Mouse (Mus musculus): ENCODE measurements around the gene Camkk2. TPM values are rescaled to one million over a fixed set of nuclear protein-coding genes. Genes with fewer than 3 reads are reported as not detected.

The Camkk2 gene
- polyA plus RNA-seq, 1 experiment from 2014 or later = 38.9 TPM

DNA sequence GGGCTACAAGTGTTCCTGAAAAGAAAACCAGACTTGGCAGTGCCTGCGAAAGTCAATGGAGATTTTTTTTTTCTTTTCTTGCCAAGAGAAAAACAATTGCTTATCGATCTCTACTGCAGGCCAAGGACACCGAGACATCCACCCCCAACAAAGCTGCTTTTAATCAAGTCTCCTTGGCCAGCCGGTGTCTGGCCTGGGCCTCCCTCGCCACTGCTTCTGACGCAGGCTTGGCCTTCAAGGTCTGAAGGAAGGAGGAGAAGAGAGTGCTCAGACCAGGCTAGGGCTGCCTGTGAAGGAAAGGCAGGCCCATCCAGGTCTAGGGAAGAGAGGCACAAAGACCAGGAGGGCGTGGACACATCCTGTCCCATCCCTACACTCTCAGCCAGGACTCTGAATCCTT, 8.9 kb downstream of the Camkk2 start:
- Histone ChIP-seq H3K4me2 (ENCODE audit: low read length) (no peak overlapping the region; the same call in 1 of the 2 replicates), H3K9ac (ENCODE audit: low read depth, low read length) (peak overlapping the region; percentile 23; the same call in 1 of the 2 replicates), H3K4me3 (replicated peaks; ENCODE audit: low read depth, low read length) (no peak overlapping the region), H3K27me3 (ENCODE audit: insufficient read depth, low read length) (no peaks in the 10 kb centered on the region), H3K27ac (peak overlapping the region; percentile 88), H3K4me1 (replicated peaks; ENCODE audit: insufficient read depth, low read length) (no peaks in the 10 kb centered on the region; the same call in 1 of the 2 replicates), H3K36me3 (ENCODE audit: insufficient read depth, low read length) (no peaks in the 10 kb centered on the region), H3K9me3 (replicated peaks; ENCODE audit: low read length) (no peaks in the 10 kb centered on the region)
- WGBS = 59% methylated on average over 7 of the region's 7 CpGs
- peak; percentile 30 for DNase-seq (ENCODE audit: low spot score)
- no peak for TF ChIP-seq CTCF (IDR thresholded peaks at IDR 0.05; ENCODE audit: low read depth)
- no peak for ATAC-seq (replicated peaks; ENCODE audit: low FRiP score, low read depth)

DNA sequence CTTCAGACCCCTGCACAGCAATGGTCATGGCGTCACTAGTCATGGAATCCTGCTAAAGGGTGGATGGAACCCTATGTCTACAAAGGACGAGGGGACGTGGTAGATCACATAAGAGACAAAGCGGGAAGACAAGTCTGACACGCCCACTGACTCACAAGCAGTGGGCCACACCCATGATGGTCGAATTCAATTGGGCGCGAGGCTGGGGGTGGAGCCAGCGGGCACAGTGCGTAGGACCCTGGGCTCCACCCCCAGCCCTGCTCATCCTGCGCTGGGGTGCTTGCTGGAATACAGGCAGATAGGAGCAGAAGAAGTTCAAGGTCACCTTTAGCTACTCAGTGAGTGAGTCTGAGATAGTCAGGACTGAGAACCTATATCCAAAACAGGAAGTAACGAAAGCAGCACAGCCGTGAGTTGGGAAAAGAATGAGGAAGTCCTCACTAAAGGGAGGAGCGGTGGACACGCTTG, 10.1 kb downstream of the Camkk2 start:
- no peak overlapping the region for H3K4me3 ChIP-seq (replicated peaks; ENCODE audit: low read depth, low read length)
- H3K9ac ChIP-seq (ENCODE audit: low read depth, low read length) = no peak overlapping the region
- no peak for TF ChIP-seq CTCF (IDR thresholded peaks at IDR 0.05; ENCODE audit: low read depth)
- H3K36me3 ChIP-seq (ENCODE audit: insufficient read depth, low read length) = no peaks in the 10 kb centered on the region
- ATAC-seq (replicated peaks; ENCODE audit: low FRiP score, low read depth) (no peak), DNase-seq (ENCODE audit: low spot score) (no peak)
- no peaks in the 10 kb centered on the region for H3K9me3 ChIP-seq (replicated peaks; ENCODE audit: low read length)
- no peaks in the 10 kb centered on the region; the same call in 1 of the 2 replicates for H3K4me1 ChIP-seq (replicated peaks; ENCODE audit: insufficient read depth, low read length)
- H3K4me2 ChIP-seq (ENCODE audit: low read length) = no peak overlapping the region
- 89% methylated on average over 15 of the region's 15 CpGs for WGBS
- no peak overlapping the region for H3K27ac ChIP-seq
- H3K27me3 ChIP-seq (ENCODE audit: insufficient read depth, low read length) = no peaks in the 10 kb centered on the region

DNA sequence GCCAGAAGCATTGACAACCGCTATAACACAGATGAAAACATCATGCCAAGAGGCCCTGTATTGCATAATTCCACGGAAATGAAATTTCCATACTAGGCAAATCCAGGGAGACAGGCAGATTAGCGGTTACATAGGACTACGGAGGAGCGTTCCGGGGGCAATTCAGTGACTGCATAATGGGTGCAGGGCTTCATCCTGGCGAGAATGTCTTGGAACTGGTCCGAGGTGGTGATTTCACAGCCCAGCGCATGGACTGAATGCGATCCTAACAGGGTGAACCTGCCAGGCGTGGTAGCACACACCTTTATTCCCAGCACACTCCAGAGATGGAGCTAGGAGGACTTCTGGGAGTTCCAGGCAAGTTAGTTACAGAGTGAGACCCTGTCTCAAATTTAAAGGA, 11.9 kb downstream of the Camkk2 start:
- H3K9me3 ChIP-seq (replicated peaks; ENCODE audit: low read length) = no peaks in the 10 kb centered on the region
- H3K27me3 ChIP-seq (ENCODE audit: insufficient read depth, low read length) = no peaks in the 10 kb centered on the region
- H3K4me3 ChIP-seq (replicated peaks; ENCODE audit: low read depth, low read length) = no peak overlapping the region
- H3K4me2 ChIP-seq (ENCODE audit: low read length) = no peak overlapping the region
- peaks cover 2% of the 10 kb centered on the region; the same call in 1 of the 2 replicates for H3K4me1 ChIP-seq (replicated peaks; ENCODE audit: insufficient read depth, low read length)
- DNase-seq (ENCODE audit: low spot score) = no peak
- no peak for ATAC-seq (replicated peaks; ENCODE audit: low FRiP score, low read depth)
- no peak for TF ChIP-seq CTCF (IDR thresholded peaks at IDR 0.05; ENCODE audit: low read depth)
- no peaks in the 10 kb centered on the region for H3K36me3 ChIP-seq (ENCODE audit: insufficient read depth, low read length)
- H3K9ac ChIP-seq (ENCODE audit: low read depth, low read length) = no peak overlapping the region
- H3K27ac ChIP-seq = no peak overlapping the region
- 73% methylated on average over 11 of the region's 11 CpGs for WGBS

DNA sequence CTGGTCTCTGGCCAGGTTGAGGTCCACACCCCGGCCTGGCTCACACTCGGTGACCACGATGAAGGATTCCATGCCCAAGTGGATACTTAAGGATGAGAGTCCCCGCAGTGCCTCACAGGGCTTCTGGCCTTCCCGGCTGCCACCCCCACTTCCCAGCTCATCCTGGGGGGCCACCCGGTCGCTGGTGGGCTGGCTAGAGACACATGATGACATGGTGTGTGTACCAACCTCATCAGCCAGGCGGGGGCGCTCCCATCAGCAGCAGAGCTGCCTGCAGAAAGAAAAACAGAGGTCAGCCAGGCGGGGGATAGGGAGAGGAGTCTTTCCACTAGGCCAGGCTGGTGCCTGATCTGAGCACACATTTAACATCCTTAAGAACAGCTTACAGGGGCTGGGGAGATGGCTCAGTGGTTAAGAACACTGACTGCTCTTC, 15.2 kb downstream of the Camkk2 start:
- WGBS = 59% methylated on average over 10 of the region's 10 CpGs
- Histone ChIP-seq H3K4me1 (replicated peaks; ENCODE audit: insufficient read depth, low read length) (0 out of 2 replicates have a peak, but pooled peaks cover 3% of the 10 kb centered on the region), H3K4me2 (ENCODE audit: low read length) (0 out of 2 replicates have a peak overlapping the region, but pooled peaks have one; percentile 15), H3K36me3 (ENCODE audit: insufficient read depth, low read length) (no peaks in the 10 kb centered on the region), H3K9ac (ENCODE audit: low read depth, low read length) (0 out of 2 replicates have a peak overlapping the region, but pooled peaks have one; percentile 13), H3K27ac (peak overlapping the region; percentile 75), H3K4me3 (replicated peaks; ENCODE audit: low read depth, low read length) (no peak overlapping the region), H3K27me3 (ENCODE audit: insufficient read depth, low read length) (no peaks in the 10 kb centered on the region), H3K9me3 (replicated peaks; ENCODE audit: low read length) (no peaks in the 10 kb centered on the region)
- peak; percentile 35 for DNase-seq (ENCODE audit: low spot score)
- TF ChIP-seq CTCF (IDR thresholded peaks at IDR 0.05; ENCODE audit: low read depth) = peak; percentile 55; the same call in 1 of the 2 replicates
- ATAC-seq (replicated peaks; ENCODE audit: low FRiP score, low read depth) = no peak

DNA sequence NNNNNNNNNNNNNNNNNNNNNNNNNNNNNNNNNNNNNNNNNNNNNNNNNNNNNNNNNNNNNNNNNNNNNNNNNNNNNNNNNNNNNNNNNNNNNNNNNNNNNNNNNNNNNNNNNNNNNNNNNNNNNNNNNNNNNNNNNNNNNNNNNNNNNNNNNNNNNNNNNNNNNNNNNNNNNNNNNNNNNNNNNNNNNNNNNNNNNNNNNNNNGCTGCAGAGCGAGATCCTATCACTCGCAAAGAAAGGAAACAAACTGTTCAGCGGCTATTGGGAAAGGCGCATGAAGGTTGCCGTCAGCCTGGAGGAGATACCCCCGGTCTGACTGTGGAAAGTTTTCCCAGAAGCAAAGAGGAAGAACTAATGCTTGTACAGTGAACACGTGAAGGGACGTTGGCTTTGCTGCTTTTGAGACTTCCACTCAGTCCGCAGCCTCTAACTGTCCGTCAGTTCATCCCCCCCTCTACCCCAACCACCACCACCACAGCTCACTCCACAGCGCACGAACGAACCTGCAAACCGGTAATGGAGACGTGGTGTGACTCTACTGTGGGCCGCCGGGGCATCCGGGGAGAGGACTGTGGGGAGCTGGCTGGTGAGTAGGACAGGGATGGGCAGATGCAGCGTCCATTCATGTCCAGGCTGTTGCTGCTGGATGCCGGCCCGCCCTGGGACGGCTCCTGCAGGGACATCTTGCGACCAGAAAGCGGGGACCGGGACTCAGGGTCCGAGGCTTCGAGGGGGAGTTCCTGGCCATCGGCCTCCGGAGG, 15.8 kb downstream of the Camkk2 start:
- TF ChIP-seq CTCF (IDR thresholded peaks at IDR 0.05; ENCODE audit: low read depth) = no peak
- H3K27ac ChIP-seq = peak overlapping the region; percentile 75
- 0 out of 2 replicates have a peak overlapping the region, but pooled peaks have one; percentile 15 for H3K4me2 ChIP-seq (ENCODE audit: low read length)

DNA sequence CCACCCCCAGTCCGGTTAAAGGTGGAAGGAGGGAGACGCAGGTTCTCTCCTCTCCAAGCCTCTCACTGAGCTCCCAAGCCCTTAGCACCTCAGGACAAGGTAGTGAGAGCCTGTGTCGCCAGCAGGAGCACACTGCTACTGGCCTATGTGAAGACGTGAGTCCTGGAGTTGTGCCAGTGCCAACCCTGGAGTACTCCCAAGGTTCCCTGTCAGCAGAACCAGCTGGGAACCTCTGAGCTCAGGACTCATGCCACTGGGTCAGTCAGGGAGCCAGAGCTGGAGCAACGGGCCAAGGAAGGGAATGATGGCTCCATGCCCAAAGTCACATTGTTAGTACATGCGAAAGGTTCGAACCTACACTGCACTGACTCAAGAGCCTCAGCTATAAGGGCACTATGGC, 22.5 kb downstream of the Camkk2 start:
- ATAC-seq (replicated peaks; ENCODE audit: low FRiP score, low read depth) (no peak), DNase-seq (ENCODE audit: low spot score) (no peak)
- no peak overlapping the region for H3K27ac ChIP-seq
- no peak overlapping the region for H3K4me2 ChIP-seq (ENCODE audit: low read length)
- WGBS = 87% methylated on average over 7 of the region's 7 CpGs
- peaks cover 12% of the 10 kb centered on the region; the same call in 1 of the 2 replicates for H3K36me3 ChIP-seq (ENCODE audit: insufficient read depth, low read length)
- no peaks in the 10 kb centered on the region for H3K9me3 ChIP-seq (replicated peaks; ENCODE audit: low read length)
- no peak overlapping the region for H3K4me3 ChIP-seq (replicated peaks; ENCODE audit: low read depth, low read length)
- no peaks in the 10 kb centered on the region for H3K4me1 ChIP-seq (replicated peaks; ENCODE audit: insufficient read depth, low read length)
- no peak overlapping the region for H3K9ac ChIP-seq (ENCODE audit: low read depth, low read length)
- no peaks in the 10 kb centered on the region for H3K27me3 ChIP-seq (ENCODE audit: insufficient read depth, low read length)
- no peak for TF ChIP-seq CTCF (IDR thresholded peaks at IDR 0.05; ENCODE audit: low read depth)

More for the DNA sequence above, 15.8 kb downstream of the Camkk2 start:
- H3K4me3 ChIP-seq (replicated peaks; ENCODE audit: low read depth, low read length) = no peak overlapping the region
- H3K9me3 ChIP-seq (replicated peaks; ENCODE audit: low read length) = no peaks in the 10 kb centered on the region
- DNase-seq (ENCODE audit: low spot score) (peak; percentile 30), ATAC-seq (replicated peaks; ENCODE audit: low FRiP score, low read depth) (no peak; the same call in 1 of the 2 replicates)
- H3K4me1 ChIP-seq (replicated peaks; ENCODE audit: insufficient read depth, low read length) = 0 out of 2 replicates have a peak, but pooled peaks cover 3% of the 10 kb centered on the region
- no peaks in the 10 kb centered on the region for H3K27me3 ChIP-seq (ENCODE audit: insufficient read depth, low read length)
- no peak overlapping the region for H3K9ac ChIP-seq (ENCODE audit: low read depth, low read length)
- 67% methylated on average over 29 of the region's 29 CpGs for whole genome bisulfite sequencing
- H3K36me3 ChIP-seq (ENCODE audit: insufficient read depth, low read length) = 0 out of 2 replicates have a peak, but pooled peaks cover 4% of the 10 kb centered on the region

Measured in kidney, postnatal 0 days (tissue).